Mouse (Mus musculus): Measurements from ENCODE around the gene Tgfb2. TPM values are rescaled to one million over a fixed set of nuclear protein-coding genes. Genes with fewer than 3 reads are reported as not detected.

Gene Tgfb2
- total RNA-seq, 4 experiments from 2014 or later, result 5.7 to 7.0 (median 6.7) TPM

GRCm38 (mm10) chr1:186702391-186703255, 3.2 kb downstream of the Tgfb2 start:
- DNase-seq (ENCODE audit: low spot score in 2 of 2), result no peak

- no peak for DNase-seq (ENCODE audit: low spot score in 2 of 2)
Measured at GRCm38 (mm10) chr1:186701206-186701905, 4.4 kb downstream of the Tgfb2 start.

GRCm38 (mm10) chr1:186700496-186700895, 5.3 kb downstream of the Tgfb2 start:
- no peak for DNase-seq (ENCODE audit: low spot score in 2 of 2)

- no peak for DNase-seq (ENCODE audit: low spot score in 2 of 2)
Measured at GRCm38 (mm10) chr1:186698583-186699338, 7.0 kb downstream of the Tgfb2 start.

- DNase-seq (ENCODE audit: low spot score in 2 of 2), result no peak
Measured at GRCm38 (mm10) chr1:186696231-186696630, 9.6 kb downstream of the Tgfb2 start.

- no peak for DNase-seq (ENCODE audit: low spot score in 2 of 2)
Measured at GRCm38 (mm10) chr1:186695361-186695760, 10.4 kb downstream of the Tgfb2 start.

GRCm38 (mm10) chr1:186692370-186692769, 13.4 kb downstream of the Tgfb2 start:
- no peak for DNase-seq (ENCODE audit: low spot score in 2 of 2)

- DNase-seq (ENCODE audit: low spot score in 2 of 2), result no peak
Measured at GRCm38 (mm10) chr1:186691708-186692107, 14.1 kb downstream of the Tgfb2 start.

- no peak for DNase-seq (ENCODE audit: low spot score in 2 of 2)
Measured at GRCm38 (mm10) chr1:186684041-186684440, 21.7 kb downstream of the Tgfb2 start.

GRCm38 (mm10) chr1:186682606-186683005, 23.2 kb downstream of the Tgfb2 start:
- DNase-seq (ENCODE audit: low spot score in 2 of 2), result no peak

GRCm38 (mm10) chr1:186677614-186678013, 28.2 kb downstream of the Tgfb2 start:
- DNase-seq (ENCODE audit: low spot score in 2 of 2), result no peak

- no peak for DNase-seq (ENCODE audit: low spot score in 2 of 2)
Measured at GRCm38 (mm10) chr1:186676199-186676598, 29.6 kb downstream of the Tgfb2 start.

GRCm38 (mm10) chr1:186675263-186675662, 30.5 kb downstream of the Tgfb2 start:
- no peak for DNase-seq (ENCODE audit: low spot score in 2 of 2)

- DNase-seq (ENCODE audit: low spot score in 2 of 2), result no peak
Measured at GRCm38 (mm10) chr1:186674621-186675020, 31.2 kb downstream of the Tgfb2 start.

- DNase-seq (ENCODE audit: low spot score in 2 of 2), result no peak
Measured at GRCm38 (mm10) chr1:186673166-186673565, 32.6 kb downstream of the Tgfb2 start.

GRCm38 (mm10) chr1:186663412-186663811, 42.4 kb downstream of the Tgfb2 start:
- DNase-seq (ENCODE audit: low spot score in 2 of 2), result no peak

- DNase-seq (ENCODE audit: low spot score in 2 of 2), result no peak
Measured at GRCm38 (mm10) chr1:186662996-186663395, 42.8 kb downstream of the Tgfb2 start.

GRCm38 (mm10) chr1:186661206-186661921, 44.4 kb downstream of the Tgfb2 start:
- no peak for DNase-seq (ENCODE audit: low spot score in 2 of 2)

GRCm38 (mm10) chr1:186658783-186659182, 47.0 kb downstream of the Tgfb2 start:
- no peak for DNase-seq (ENCODE audit: low spot score in 2 of 2)

- DNase-seq (ENCODE audit: low spot score in 2 of 2), result no peak
Measured at GRCm38 (mm10) chr1:186657559-186658219, 48.1 kb downstream of the Tgfb2 start.
